Mouse (Mus musculus) forelimb bud, embryonic 11.5 days (tissue): ENCODE data around the gene A530084C06Rik.

ENCODE experiments used
- DNase-seq: peaks from one replicate; pipeline ENCODE4 v3.0.0-alpha.2; 2012; ENCODE audit warnings: low read depth, low spot score

The A530084C06Rik gene

DNA sequence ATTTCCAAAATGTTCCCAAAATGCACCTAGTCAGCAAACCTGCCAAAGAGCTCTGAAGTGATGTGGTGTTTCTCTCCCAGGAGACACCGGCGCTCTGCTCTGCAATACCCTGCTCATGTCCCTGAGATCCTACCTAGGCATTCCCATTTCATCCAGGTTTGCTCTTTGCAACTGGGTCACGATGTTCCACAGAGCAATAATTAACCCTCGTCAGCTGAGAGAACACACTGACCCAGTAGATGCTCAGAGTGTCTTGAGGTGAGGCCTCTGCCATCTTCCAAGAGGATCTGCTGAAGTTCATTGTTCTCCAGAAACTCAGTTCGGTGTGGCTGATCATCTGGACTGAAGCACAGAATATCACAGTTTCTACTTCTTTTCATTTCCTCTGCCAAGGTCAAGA, 16.1 kb downstream of the A530084C06Rik start:
- no peak for DNase-seq

DNA sequence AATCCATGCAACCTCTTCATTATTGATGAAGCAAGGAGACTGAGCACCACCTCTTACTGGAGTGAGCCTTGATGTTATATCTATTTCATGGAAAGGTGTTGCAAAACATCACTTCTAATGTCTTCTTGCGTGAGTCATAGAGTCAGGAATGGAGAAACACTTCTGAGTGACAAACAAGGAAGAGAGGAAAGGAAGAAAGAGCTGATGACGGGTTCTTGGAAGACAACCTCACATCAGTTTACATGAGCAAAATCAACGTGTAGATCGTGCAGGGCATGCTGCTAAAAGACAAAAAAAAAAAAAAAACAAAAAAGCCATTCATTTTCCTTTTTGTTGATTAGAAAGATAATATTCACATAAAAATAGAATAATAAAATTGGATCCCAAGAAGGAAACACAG, 24.4 kb downstream of the A530084C06Rik start:
- DNase-seq: no peak

DNA sequence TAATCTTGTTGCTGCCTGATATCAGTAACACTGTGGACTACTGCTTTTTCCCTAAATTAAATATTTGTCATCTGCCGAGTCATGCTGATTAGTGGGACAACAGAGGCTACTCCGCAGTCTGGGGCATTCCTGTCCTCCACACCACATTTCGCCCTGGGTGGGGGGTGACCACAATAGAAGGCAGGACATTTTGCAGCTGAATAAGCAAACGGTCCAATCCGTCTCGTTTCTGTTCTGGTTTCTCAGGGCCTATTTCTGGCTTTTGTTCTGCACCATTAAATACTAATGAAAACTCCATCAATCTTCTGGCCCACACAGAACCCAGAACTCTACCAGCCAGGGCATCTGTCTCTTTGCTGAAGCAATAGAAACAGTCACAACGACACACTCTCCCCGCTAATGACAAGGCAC, 27.5 kb downstream of the A530084C06Rik start:
- no peak for DNase-seq

DNA sequence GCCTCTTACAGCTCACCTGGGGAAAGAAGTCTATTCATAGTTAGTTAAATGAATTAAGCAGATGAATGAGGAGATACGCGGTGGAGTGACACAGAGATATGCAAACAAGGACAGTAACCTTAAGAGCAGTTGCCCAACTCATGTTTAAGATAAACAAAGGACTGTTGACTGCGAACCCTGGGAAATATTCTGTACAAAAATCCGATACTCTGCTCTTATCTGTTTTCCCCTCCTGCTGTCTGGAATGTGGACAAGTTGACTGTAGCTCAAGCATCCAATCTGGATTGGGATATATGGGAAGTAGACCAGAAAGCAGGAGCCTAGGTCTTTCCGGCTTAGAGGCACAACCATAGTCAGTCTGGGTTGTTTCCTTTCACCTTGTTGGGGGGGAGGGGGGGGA, 27.9 kb downstream of the A530084C06Rik start:
- DNase-seq: no peak

DNA sequence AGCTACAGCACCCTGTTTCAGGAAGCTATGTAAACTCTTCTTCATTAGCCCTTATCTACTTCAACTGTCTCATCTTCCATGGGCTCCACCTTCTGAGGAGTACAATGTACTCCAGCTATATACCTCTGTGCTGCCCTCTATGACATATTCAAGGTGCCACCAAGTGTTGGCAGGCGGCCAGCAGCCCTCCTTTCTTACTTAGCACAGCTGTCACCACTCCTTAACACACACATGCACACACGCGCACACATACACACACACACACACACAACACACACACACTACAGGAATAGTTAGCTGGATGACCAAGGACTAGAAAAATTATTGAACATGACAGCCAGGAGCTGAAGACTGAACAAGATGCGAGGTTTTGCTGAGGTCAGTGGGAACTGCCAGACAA, 34.2 kb downstream of the A530084C06Rik start:
- DNase-seq: no peak

DNA sequence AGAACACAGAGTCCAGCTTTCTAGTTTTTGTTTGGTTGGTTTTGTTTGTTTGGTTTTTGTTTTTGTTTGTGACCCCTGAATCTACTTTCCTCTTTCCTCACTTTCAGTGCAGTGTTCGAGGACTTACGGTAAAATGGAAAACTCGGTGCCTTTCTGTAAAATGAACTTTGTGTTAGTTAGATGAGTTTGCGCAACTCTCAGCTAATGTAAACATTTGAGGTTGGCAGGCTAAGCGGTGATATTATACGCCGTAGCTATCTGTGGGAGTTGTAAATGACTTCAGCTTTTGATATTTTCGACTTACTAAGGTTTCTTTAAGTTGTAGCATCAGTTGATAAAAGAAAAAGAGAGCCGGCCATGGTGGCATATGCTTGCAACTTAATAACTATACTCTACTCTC, 40.2 kb downstream of the A530084C06Rik start:
- no peak for DNase-seq

DNA sequence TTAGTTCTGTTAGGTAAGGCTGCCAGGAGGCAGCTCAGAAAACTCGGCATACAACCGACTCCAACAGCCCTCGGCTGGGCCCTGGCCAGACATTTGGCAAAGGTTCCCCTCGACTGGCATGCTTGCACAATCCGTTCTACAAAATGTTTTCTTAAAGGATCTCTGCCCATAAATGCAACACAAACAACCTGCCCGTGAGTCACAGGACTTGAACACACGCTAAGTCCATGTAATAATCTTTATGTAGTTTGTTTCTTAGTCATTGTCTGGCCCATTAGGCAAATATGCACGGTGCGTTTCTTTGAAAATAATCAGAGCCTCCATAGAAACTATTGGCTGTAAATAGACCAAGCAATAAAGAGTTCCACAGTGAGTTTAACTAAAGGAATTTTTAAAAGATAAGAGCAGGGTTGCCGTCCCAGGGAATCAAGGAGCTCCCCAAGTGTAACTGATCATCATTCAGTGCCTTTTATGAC, 40.7 kb downstream of the A530084C06Rik start:
- no peak for DNase-seq

DNA sequence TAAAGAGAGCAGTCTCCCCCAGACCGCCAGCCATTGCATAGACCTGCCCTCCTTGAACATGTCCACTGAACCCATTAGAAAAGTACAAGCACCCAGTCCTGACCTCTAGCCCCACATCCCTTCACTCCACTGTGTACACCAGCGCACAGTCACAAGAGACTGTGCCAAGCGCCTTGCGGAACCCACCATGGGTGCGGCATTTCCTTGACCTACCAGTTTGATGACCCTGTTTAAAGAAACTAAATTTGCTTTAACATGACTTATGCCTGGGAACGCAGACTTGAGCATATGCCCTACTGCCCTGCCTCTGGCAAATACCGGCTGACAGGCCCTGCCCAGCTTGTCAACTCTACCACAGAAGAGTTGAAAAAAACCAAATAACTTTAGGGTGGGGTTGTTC, 43.9 kb downstream of the A530084C06Rik start:
- no peak for DNase-seq

DNA sequence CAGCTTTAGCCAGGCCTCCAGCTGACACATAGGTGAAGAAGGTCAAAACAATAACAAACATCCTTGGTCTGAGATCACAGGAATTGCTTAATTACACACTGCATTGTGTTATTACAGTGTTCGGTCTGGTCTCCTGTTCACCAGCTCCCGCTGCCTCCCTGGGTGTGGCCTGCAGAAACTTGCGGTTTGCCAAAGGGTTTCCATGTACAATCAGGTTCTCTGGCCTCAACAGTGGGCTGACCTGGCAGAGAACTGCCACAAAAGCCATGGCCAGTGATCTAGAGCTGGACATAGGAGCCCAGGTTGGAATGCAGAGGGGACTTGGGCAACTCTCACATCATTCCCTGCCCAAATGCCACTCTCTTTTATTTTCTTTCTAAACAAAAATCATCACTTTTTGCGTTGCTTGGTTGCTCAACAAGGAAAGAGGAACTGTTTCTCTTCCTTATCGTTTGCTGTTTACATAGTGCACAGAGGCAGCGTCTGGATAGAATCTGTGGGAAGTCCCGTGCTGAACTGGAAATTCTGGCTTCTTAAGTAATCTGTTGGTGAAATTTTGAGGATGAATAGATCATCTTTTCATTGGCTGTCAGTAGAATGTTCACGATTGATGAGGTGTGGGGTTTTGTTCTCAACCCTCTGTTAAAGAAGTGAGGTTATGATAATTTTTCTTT, 52.5 kb downstream of the A530084C06Rik start:
- DNase-seq: no peak
